Mouse (Mus musculus): Measurements from ENCODE around the gene Ak5.

The Ak5 gene

DNA sequence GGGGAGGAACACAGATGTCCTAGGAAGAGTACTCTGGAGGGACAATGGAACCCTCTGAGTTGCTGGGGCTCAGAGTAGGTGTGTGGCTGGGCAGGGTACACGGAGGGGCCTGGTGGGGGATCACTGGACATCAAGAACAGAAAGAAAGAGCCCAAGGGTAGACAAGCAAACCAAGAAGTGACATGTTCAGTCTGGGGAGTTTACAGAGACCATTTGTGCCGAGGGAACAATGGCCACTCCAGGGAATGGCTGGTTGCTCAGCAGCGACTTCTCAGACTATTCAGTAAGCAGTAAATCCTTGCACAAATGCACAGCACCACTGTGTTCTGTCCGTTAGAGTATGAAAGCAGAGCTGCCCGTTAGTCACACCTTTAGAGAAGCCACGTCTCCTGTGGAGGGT lies 152.2 kb downstream of the Ak5 start:
- no peak for DNase-seq

DNA sequence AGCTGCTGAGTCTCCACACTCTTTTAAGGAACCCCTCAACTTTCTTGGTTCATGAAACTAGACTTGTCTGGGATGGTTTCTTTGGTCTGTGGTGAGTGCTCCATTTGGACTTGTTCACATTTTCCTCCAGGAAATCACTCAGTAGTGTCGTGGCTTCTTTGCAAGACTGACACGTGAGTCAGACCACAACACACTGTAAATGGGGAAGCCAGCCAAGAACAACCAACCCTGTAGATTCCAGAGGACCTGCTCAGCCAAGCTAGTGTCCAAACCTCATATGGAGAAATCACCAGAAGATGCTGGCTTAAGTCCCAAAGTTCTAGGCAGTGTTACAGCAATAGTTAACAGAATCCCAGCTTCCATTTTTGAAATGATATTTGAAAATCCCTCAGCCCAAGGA lies 155.6 kb downstream of the Ak5 start:
- no peak for DNase-seq

DNA sequence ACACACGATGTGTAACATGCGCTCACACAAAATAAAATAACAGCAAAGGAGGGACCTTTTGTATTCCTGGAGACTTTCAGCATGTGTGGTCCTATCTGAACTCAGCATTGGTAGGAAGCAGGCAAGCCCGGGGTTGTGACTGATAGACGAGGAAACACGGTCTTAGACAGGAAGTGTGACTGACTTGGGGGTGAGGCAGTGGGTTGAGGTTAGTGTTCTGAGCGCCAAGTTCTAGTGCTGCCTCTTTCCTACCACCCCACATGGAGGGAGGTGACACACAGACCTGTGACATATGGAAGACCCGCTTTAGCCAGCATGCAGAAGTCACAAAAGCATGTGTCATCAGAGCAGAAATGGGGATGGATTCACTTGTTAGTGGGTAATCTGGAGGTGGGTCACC lies 158.9 kb downstream of the Ak5 start:
- no peak for DNase-seq

DNA sequence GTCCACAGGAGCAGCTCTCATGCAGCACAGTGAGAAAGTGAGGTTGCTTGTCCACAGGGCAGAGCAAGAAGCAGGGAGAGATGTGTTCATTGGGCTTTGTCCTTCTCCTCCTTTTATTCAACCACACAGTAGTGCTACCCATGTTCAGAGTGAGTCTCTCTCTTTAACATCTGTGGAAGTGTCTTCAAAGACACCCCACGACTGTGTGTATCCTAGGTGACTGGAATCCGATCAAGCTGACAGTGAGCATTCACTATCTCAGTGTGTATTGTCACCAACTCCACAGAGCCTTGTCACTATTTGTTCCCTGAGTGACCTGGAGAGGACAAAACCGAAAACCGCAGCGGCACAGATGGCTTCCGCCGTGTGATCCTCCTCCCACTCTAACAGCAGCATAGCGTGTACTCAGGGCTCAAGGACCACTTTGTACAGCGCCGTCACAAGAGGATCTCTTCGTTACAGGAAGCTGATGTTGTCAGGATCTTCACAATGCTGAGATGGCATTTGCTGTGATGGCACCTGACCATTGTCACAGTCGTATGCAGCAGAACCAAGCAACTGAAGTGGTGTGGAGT lies 159.7 kb downstream of the Ak5 start:
- DNase-seq, result no peak

DNA sequence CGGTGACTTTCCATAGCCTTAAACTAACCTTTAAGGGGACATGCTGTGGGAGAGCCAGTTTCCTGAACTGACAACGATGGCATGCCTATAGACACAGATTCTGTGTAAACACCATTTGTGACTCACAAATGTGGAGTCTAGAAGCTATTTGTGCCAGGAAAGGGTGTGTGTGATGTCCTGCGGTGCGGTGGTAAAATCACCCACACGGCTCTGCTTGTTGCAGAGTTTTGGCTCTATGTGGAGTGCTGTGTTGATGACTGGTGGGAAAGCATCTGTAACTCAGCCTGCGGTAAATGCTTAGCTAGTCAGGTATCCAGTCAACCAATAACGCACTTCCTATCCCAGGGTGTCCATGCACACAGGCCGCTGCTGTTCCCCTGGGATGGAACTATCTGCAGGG lies 160.3 kb downstream of the Ak5 start:
- no peak for DNase-seq

DNA sequence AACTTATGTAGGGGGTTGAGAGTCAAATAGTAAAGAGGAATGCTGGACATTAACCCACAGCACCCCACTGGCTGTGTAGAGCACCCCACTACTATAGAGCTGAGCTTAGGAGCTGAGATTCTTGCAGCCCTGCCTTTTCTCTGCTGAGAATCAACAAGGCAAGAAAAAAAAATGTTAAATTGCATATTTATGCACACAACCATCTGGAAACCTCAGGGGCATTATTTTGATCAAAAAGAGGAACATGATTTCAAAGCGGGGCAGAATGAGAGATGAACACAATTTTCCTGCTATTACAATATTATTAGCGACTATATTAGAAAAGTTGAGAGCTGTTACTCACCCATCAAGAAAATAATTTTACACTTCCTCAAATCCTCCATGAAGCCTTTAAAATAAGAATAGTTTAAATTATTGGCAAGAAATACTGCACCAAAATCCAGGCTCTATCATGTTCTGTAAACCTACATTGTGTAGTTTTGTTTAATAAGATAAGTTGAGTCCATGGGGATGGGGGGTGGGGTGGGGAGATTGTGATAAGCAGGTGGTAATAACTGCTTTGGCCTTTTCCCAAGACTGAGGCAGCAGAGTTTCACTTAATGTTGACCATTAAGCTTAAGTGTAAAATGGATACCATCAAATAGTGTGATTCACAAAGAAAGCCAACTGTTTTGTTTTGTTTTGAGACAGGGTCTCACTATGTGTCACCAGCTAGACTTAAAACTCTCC lies 169.0 kb downstream of the Ak5 start:
- no peak for DNase-seq

DNA sequence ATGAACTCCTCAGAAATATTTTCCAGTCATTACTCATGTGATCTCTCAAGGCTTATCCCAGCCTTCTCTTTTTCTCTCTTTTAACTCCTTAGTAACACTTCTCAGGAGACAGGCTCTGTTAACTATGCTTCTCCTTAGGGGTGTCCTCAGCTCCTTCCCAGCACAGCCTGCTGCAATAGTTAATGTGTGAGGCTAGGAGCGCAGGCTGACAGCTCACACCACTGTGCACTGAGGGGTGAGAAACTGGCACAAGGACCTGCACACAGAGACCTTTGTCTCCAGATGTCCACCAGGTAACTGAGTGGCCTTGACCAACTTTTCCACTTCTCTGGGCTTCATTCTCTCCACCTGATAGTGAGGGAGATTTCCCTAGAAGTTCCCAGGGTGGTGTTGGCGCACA lies 170.3 kb downstream of the Ak5 start:
- DNase-seq, result no peak

DNA sequence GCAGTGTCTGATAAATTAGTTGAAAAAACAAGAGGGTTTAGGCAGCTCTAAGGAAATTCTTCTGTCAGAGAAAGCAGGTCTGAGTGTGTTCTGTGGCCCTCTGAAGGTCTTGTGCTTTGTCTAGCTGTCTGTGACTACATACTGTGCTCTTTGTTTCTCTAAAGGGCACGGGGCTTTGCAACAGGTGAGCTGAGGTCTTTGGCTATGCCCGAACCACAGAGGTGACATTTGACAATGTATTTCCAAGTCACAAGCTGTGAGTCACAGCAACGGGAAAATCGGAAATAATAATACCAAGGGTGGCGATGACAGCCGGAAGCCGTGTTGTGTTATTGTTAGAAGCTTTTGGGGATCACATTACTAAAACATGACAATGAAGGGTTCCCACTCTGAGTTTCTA lies 171.1 kb downstream of the Ak5 start:
- DNase-seq, result no peak

DNA sequence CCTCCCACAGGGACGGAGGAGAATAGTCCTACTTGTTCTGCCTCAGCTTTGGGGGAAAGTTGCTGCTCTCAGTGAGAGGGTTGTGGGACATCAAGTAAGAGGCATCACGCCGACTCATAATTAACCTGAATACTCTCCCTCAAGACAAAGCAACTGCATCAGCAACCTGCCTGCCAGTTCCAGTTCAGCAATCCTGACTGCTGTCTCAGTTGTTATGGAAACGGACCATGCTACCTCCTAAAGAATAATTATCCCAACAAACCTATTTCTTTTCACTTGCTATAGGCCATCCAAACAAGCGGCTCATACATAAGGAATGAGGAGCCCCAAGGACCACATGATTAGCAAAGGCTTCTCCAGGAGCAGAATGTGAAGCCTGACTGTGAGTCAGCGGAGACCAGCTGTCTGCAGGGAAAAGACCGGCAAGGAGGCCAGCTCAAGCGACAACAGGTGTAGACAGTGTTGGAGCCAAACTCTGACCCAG lies 172.7 kb downstream of the Ak5 start:
- DNase-seq, result no peak

DNA sequence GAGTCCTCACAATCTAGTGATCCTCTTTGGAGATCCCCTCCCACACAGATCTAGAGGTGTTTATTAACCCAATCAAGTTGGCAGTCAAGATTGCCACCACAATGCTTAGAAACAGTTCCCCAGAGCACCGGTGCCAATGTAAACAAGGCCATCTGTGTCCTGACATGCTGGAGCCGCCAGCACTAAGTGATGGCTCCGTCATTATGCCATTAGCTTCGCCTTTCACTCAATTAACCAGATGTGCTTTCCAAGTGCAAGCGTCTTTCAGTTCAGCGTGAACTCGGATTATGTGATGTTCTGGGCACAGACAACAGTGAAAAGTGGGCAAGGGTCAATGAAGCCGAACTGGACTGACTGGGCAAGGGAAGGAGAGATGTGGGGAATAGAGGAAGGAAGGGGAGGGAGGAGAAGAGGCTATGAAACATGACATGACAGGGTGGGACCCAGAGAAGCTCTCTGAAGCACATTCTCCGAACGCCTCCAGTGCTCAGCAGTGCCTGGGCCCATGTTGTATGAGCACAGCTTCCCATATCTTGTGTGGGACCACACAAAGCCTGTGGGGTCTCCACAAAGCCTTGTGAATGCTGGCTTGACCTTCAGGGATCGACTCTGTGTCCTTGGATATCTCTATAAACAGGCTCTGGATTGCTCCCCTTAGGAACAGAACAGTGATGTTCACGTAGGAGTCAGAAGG lies 173.3 kb downstream of the Ak5 start:
- DNase-seq, result no peak

DNA sequence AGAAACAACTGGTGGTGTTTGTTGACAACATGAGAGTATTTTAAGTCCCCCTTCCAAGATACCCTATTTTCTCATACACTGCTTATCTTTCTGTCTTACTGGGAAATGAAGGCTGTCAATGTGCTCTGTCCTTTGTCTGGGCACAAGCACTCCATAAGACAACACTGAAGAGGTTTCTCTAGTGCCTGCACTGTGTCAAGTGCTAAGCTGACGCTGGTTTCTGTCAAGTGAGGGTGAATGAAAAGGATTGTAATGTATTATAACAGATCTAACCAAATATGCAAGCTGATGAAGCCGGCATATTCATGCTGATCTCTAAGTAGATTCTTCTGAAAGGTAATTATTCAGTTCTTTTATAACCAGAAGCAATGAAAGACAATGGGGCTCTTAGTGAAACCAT lies 174.3 kb downstream of the Ak5 start:
- DNase-seq, result no peak

DNA sequence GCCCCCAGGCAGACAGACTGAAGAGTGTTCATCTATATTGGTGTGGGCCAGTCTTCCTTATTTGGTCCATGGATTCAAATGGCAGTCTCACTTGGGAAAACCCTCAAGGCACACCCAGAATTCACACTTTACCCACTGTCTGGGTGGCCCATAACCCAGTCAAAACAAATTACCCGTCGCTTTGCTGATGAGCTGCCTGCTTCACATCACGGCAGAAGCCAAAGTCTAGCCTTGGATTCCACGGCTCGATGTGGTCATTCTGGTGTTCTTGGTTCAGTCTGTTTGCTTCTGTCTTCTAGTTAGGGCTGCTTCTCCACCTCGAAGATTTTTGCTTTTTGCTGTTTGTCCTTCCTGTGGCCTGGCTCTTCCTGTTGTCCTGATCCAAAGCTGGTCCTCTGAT lies 175.9 kb downstream of the Ak5 start:
- no peak for DNase-seq

DNA sequence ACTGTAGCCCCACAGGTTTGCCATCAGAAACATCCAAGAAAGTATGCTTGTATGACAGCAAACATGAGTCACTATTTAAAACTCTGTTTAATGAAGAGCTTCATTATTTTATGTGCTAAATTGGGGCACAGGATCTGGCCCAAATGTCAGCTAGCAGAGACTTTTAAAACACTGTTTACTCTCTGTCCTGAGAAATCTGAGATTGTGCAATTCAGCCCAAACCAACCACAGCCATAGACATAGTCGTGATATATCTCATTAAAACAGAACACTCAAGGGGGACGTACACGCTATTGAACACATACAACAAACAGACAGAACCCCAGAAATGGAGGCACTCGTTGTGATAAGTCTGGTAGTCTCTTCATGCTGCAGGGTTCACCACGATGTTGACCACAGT lies 177.7 kb downstream of the Ak5 start:
- no peak for DNase-seq

DNA sequence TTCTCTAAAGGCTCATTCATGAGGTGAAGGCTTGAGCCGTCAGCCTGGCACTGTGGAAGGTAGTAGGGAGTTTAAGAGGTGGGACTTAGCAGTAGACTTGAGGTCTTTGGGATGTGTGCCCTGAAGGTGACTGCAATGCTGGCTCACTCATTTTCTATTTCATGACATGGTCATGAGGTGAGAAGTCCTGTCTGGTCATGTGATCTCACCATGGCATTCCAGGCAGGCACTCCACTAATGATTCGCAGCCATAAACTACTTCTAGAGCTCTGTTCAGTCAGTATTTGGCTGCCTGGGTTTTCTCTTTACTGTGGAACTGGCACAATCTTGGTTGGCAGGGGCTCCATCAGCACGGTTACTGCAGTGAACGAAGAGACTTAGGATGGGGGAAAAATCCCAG lies 179.2 kb downstream of the Ak5 start:
- DNase-seq, result no peak

DNA sequence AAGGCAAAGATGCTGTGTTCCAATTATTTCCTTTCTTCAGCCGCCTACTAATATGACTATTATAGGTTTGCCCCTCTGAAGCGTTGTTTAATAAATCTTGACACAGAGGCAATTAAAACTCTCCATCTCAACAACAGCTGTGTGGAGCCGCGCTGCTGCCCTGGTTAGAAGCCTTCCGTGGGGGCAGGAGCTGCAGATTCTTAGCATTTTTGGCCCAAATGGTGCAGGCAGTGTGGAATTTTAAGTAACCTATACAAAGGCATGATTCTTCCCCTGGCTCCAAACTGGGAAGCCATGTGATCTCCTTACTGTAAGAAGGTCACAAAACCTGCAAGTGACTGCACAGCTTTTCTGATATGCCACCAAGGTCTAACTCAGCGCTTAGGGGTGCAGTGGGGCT lies 184.0 kb downstream of the Ak5 start:
- DNase-seq, result no peak

DNA sequence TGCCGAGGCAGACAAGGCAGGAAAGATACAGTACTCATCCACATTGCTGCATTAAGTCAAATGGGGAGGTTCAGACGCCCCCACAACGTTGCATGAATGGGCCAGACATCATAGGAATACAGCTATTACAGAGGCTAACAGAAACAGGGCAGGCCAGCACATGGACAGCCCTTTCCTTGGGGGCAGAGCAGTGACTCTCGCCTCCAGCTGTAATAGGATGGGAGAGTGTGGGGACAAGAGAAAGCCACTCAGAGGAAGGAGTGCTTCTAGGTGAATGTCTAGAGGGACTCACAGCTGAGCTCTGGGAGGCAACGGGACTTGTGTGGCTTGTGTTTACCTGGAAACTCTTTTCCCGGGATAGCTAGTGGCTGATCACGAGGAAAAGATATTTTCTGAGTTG lies 184.4 kb downstream of the Ak5 start:
- DNase-seq, result no peak

DNA sequence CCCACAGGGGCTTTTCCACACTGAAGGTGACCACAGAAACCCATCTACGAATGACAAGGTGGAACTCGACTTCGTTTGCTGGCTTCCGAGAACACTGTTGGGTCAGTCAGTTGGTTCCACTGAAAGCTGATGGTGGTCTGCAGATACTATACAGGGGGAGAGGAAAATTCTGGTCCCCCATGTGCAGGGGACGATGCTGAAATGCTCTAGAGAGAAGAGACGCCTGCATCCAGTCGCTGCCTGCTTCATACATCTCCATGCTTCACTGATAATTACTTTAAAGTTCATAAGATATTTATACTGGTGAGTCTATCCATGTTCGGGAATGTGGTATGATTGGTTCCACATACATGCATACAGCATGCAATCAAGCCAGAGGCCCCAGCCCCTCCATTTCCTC lies 186.0 kb downstream of the Ak5 start:
- no peak for DNase-seq

DNA sequence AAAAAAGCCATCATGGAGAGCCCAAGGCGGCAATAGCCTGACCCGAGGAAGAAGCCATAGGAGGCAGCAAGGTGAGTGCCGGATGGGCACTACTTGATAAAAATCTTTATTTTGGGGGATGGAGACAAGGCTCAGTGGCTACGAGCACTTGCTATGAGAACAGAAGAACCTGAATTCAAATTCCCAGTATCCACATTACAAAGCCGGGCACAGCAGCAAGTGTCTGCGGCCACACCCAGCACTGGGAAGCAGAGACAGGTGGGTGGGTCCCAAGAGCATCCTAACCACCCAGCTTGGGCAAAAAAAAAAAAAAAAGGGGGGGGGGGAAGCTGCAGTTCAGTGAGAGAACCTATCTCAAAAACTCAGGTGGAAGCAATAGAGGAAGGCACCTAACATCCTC lies 187.8 kb downstream of the Ak5 start:
- no peak for DNase-seq

DNA sequence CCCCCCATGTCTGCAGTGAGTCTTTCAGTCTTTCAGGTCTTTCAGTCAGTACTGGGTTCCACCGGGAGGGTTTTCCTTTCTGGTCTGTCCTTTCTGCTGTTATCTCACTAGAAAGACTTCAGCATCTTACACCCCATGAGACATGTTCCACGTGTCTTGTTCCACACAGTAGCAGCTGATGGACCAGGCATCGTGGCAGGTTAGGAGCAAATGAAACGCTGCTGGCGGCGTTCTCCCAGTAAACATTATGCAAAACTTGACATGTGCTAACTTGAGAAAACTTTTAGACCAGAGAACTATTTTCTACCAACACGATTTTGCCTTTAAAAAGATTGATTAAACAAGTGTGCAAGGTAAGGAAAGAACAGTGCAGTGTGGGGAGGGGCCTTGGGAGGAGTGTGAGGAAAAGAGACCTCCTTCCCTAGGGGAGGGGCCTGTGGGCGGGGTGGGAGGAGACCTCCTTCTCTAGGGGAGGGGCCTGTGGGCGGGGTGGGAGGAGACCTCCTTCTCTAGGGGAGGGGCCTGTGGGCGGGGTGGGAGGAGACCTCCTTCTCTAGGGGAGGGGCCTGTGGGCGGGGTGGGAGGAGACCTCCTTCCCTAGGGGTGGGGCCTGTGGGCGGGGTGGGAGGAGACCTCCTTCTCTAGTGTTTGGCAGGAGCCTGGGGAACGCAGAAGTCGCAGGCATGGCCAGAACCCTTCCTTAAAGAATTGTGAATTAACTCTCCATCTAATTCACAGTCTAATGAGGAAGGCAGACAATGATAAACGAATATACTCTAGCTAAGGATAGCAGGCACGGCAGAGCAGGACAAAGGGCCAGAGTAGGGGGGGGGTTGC lies 189.3 kb downstream of the Ak5 start:
- no peak for DNase-seq

DNA sequence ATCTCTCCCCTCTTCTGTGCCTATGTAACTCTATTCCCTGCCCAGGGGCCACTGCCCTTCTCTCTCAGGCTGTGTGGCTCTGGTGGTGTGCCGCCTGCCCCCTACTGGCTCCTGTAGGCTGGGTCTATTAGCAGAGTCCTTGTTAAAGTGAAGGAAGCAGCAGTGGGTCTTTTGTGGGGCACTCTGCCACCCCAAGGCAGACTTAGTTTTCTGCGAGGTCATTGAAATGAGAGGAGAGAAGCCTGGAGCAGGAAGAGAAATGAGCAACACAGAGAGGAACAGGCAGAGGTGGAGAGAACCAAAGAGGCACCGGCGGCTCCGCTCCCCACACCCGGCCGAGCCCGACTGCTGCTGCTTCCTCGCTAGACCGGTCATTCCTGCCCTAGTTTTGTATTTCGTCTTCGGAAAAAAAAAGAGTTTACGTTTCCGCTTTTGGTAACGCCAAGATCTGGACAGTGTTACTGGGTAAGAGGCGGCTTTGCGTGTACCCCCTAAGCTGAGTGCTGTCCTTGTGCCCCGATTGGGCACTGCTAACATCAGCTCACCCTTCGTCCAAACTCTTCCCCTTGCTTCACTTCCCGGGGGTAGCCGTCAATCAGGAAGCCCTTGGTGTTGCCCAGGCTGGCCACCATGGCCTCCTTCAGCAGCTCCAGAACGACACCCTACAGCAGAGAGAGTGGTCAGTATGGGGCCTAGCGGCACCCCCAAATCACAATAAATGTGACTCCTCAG lies 190.2 kb downstream of the Ak5 start:
- peak; percentile 39 to 50 for DNase-seq

DNA sequence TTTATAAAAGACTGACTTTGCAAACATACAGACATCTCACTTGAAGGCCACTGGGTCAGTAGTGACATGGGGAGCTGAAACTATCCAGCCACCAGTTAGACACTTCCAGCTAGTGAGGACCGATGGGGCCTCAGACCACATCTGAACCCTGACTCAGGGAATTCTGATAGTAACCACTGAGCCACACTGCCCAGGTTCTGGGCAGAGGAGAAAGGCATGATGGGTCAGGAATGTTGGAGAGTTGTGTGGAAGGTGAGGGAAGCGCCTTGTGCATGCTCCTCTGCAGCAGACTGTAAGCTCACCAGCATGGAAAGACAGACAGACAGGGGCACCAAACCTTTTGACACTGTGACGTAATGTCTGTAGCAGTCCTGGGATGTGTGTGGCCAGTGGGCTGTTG lies 192.3 kb downstream of the Ak5 start:
- DNase-seq, result no peak

DNA sequence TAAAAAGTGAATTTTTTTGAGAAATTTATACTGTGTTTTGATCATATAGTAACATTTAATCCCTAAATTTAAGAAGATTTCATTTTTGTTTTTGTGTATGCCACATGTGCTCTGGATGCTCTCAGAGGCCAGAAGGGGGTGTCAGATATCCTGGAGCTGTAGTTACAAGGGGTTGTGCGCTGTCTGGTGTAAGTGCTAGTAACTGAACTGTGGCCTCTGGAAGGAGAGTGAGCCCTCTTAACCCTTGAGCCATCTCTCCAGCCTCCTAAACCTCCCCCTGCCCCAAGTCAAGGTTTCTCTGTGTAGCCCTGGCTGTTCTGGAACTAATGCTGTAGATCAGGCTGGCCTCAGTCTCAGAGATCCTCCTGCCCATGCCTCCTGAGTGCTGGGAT lies 192.9 kb downstream of the Ak5 start:
- DNase-seq, result no peak

Measured in cerebellum, postnatal 14 days (tissue).